Comparison of ENCODE assay signal across 8 mouse cellular contexts in the genomic region with DNA sequence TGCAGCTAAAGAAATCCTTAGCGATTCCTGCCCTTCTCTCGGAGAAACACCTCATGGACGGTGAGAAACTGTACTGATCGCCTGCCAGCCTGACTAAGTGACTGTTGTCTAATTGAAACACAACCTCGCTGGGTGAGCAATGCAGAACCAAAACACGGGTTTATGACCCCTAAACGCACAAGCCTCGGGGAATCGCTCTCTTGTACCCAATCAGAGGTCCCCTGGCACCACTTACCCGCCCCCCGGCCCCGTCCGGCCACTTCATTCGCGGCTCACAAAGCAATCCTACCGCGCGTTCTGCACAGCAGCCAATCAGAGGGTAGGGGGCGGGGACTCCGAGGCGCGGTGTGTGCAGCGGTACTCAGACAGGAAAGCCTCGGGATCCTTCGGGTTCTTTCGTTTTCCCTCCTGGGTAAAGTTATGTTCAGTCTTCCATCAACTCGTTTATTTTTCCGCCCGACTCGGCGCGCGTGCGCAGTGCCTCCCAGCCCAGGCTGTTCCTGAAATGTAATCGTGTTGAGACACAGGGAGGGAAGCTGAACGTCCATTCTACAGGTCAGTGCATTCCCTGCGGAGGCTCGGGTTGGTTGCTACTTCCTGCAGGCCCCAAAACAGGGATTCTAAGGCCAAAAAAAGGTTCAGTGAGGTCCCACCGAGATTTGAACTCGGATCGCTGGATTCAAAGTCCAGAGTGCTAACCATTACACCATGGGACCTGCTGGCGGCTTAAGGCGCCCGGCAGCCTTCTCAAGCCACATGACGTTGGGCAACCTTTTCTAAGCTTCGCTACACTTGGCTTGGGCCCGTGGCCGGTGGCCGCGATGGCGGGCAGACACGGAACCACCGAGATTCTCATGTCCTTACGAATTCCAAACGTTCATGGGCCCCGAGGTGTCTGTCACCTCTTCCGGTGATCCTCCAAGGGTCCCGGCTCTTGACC. TPM values are rescaled to one million over a fixed set of nuclear protein-coding genes. Genes with fewer than 3 reads are reported as not detected.
DNase-seq lines count a peak whose midpoint lies in the region; ATAC-seq and TF ChIP-seq lines count a peak whose summit lies in the region.

No protein-coding gene starts in this region.

- under 1% methylated on average over 58 of the region's 58 CpGs for WGBS in kidney, embryonic 14.5 days
- under 1% methylated on average over 58 of the region's 58 CpGs for WGBS in limb, embryonic 15.5 days

- peak overlapping the region; percentile 80 for H3K27ac ChIP-seq in bone marrow macrophage, adult 2 months (ENCODE audit: insufficient read depth, low read depth, low read length)
- H3K27ac ChIP-seq in embryonic fibroblast, embryonic 13.5 days (ENCODE audit: insufficient read depth, low read length): peak overlapping the region; percentile 38
- H3K27ac ChIP-seq in kidney, embryonic 14.5 days (ENCODE audit: low read depth, low read length): peak overlapping the region; percentile 95
- H3K27ac ChIP-seq in limb, embryonic 15.5 days: peak overlapping the region; percentile 96

- no peaks in the 10 kb centered on the region for H3K9me3 ChIP-seq in kidney, embryonic 14.5 days (ENCODE audit: control insufficient read depth, low read length)
- no peaks in the 10 kb centered on the region for H3K9me3 ChIP-seq in limb, embryonic 15.5 days

- TF ChIP-seq POLR2A in bone marrow macrophage, adult 2 months (IDR thresholded peaks at IDR 0.05; ENCODE audit: borderline replicate concordance, low read depth, low read length): 0 out of 2 replicates have a peak, but pooled peaks have one; percentile 55
- TF ChIP-seq POLR2A in embryonic fibroblast, embryonic 13.5 days (IDR thresholded peaks at IDR 0.05; ENCODE audit: low read depth, low read length): peak; percentile 42

- no peaks in the 10 kb centered on the region for H3K27me3 ChIP-seq in kidney, embryonic 14.5 days (ENCODE audit: control insufficient read depth, insufficient read depth, low read length)
- no peaks in the 10 kb centered on the region for H3K27me3 ChIP-seq in limb, embryonic 15.5 days

- peak overlapping the region; percentile 76 for H3K4me2 ChIP-seq in kidney, embryonic 14.5 days (replicated peaks; ENCODE audit: low read depth, low read length)
- peak overlapping the region; percentile 58 for H3K4me2 ChIP-seq in limb, embryonic 15.5 days

- peak overlapping the region; percentile 72 for H3K4me3 ChIP-seq in bone marrow macrophage, adult 2 months (ENCODE audit: insufficient read depth, low read length)
- peak overlapping the region; percentile 65 for H3K4me3 ChIP-seq in embryonic fibroblast, embryonic 13.5 days (ENCODE audit: insufficient read depth, low read length)
- H3K4me3 ChIP-seq in kidney, embryonic 14.5 days (ENCODE audit: low read length): peak overlapping the region; percentile 73
- peak overlapping the region; percentile 83 for H3K4me3 ChIP-seq in limb, embryonic 15.5 days

- H3K4me1 ChIP-seq in bone marrow macrophage, adult 2 months (ENCODE audit: control insufficient read depth, insufficient read depth, low read length): peaks cover 12% of the 10 kb centered on the region
- H3K4me1 ChIP-seq in embryonic fibroblast, embryonic 13.5 days (ENCODE audit: control insufficient read depth, insufficient read depth, low read length): 0 out of 2 replicates have a peak, but pooled peaks cover 2% of the 10 kb centered on the region
- peaks cover 10% of the 10 kb centered on the region; the same call in 1 of the 2 replicates for H3K4me1 ChIP-seq in kidney, embryonic 14.5 days (ENCODE audit: control insufficient read depth, insufficient read depth, low read length)
- H3K4me1 ChIP-seq in limb, embryonic 15.5 days: peaks cover 11% of the 10 kb centered on the region

- H3K9ac ChIP-seq in kidney, embryonic 14.5 days (ENCODE audit: low read depth, low read length): peak overlapping the region; percentile 74
- H3K9ac ChIP-seq in limb, embryonic 15.5 days: peak overlapping the region; percentile 65

- DNase-seq in A20 (ENCODE audit: low read depth, low spot score): peak; percentile 98
- DNase-seq in heart, adult 9 months (ENCODE audit: low spot score in 2 of 2): peak; percentile 98
- peak; percentile 92 for DNase-seq in monocyte, adult 2 months (ENCODE audit: low read depth in 1 of 2, low spot score in 2 of 2)
- DNase-seq in spleen, postnatal 36 days (ENCODE audit: low spot score in 2 of 2): peak; percentile 97 to 98

- no peak for TF ChIP-seq CTCF in bone marrow macrophage, adult 2 months (IDR thresholded peaks at IDR 0.05; ENCODE audit: low read depth, low read length)
- no peak for TF ChIP-seq CTCF in embryonic fibroblast, embryonic 13.5 days (IDR thresholded peaks at IDR 0.05; ENCODE audit: borderline replicate concordance, insufficient read depth, low read length)

- no peaks in the 10 kb centered on the region for H3K36me3 ChIP-seq in kidney, embryonic 14.5 days (ENCODE audit: control insufficient read depth, insufficient read depth, low read length)
- H3K36me3 ChIP-seq in limb, embryonic 15.5 days: no peaks in the 10 kb centered on the region

- ATAC-seq in kidney, embryonic 14.5 days (ENCODE audit: low FRiP score, low TSS enrichment): peak; percentile 97
- peak; percentile 96 for ATAC-seq in limb, embryonic 15.5 days (ENCODE audit: insufficient number of reproducible peaks, low FRiP score, low TSS enrichment, low read depth)

RNA-seq across cellular contexts. Expression of gene Abi3, which starts 16.5 kb away (rescaled TPM):
- polyA plus RNA-seq in bone marrow macrophage, adult 2 months (2012; ENCODE audit: insufficient read depth, insufficient read length, missing spikeins): 51.7 and 60.6 TPM in 2 replicates
- 0.40 and 1.1 TPM in 2 replicates for polyA plus RNA-seq in embryonic fibroblast, embryonic 13.5 days (2011; ENCODE audit: insufficient read length, low read depth, missing spikeins)
- 3.9 and 9.8 TPM in 2 replicates for polyA plus RNA-seq in kidney, embryonic 14.5 days (2014; fragmentation: Nextera tagmentation; extraction: Ambion mirVana)
- polyA plus RNA-seq in limb, embryonic 15.5 days (2015; fragmentation: Nextera tagmentation; extraction: Ambion mirVana): 7.0 and 7.2 TPM in 2 replicates

RNA-seq across cellular contexts. Expression of gene Gngt2, which starts 21.8 kb away (rescaled TPM):
- polyA plus RNA-seq in bone marrow macrophage, adult 2 months (2012; ENCODE audit: insufficient read depth, insufficient read length, missing spikeins): 167 and 176 TPM in 2 replicates
- 2.4 and 5.6 TPM in 2 replicates for polyA plus RNA-seq in embryonic fibroblast, embryonic 13.5 days (2011; ENCODE audit: insufficient read length, low read depth, missing spikeins)
- polyA plus RNA-seq in kidney, embryonic 14.5 days (2014; fragmentation: Nextera tagmentation; extraction: Ambion mirVana): 19.5 and 26.0 TPM in 2 replicates
- 16.9 and 18.7 TPM in 2 replicates for polyA plus RNA-seq in limb, embryonic 15.5 days (2015; fragmentation: Nextera tagmentation; extraction: Ambion mirVana)

RNA-seq across cellular contexts. Expression of gene Phospho1, which starts 34.5 kb away (rescaled TPM):
- 7.4 and 9.4 TPM in 2 replicates for polyA plus RNA-seq in bone marrow macrophage, adult 2 months (2012; ENCODE audit: insufficient read depth, insufficient read length, missing spikeins)
- polyA plus RNA-seq in embryonic fibroblast, embryonic 13.5 days (2011; ENCODE audit: insufficient read length, low read depth, missing spikeins): 5.5 TPM in 2 replicates
- polyA plus RNA-seq in kidney, embryonic 14.5 days (2014; fragmentation: Nextera tagmentation; extraction: Ambion mirVana): not detected in 2 replicates
- 2.8 and 3.9 TPM in 2 replicates for polyA plus RNA-seq in limb, embryonic 15.5 days (2015; fragmentation: Nextera tagmentation; extraction: Ambion mirVana)

RNA-seq across cellular contexts. Expression of gene B4galnt2, which starts 55.9 kb away (rescaled TPM):
- 0.64 TPM in 1 of 2 replicates, not detected in the other for polyA plus RNA-seq in bone marrow macrophage, adult 2 months (2012; ENCODE audit: insufficient read depth, insufficient read length, missing spikeins)
- polyA plus RNA-seq in embryonic fibroblast, embryonic 13.5 days (2011; ENCODE audit: insufficient read length, low read depth, missing spikeins): 0.47 and 0.51 TPM in 2 replicates
- 0.37 and 0.47 TPM in 2 replicates for polyA plus RNA-seq in kidney, embryonic 14.5 days (2014; fragmentation: Nextera tagmentation; extraction: Ambion mirVana)
- polyA plus RNA-seq in limb, embryonic 15.5 days (2015; fragmentation: Nextera tagmentation; extraction: Ambion mirVana): not detected in 2 replicates

Comparison
In these comparisons a context has a peak if more than half of its experiments do, and no peak if none do; other contexts are left out.
1. Peak in every context shown above with its lines: DNase-seq, ATAC-seq, H3K4me3 ChIP-seq and H3K27ac ChIP-seq.
2. H3K27ac ChIP-seq: peak in every context shown above with its lines; median percentile 96 in limb, embryonic 15.5 days; 95 in kidney, embryonic 14.5 days; 80 in bone marrow macrophage, adult 2 months; 38 in embryonic fibroblast, embryonic 13.5 days.